Mouse (Mus musculus): ENCODE data around the gene Dtd2. TPM values are rescaled to one million over a fixed set of nuclear protein-coding genes. Genes with fewer than 3 reads are reported as not detected.

Dtd2 gene
- polyA plus RNA-seq, 1 experiment from 2014 or later, result 18.7 TPM

GRCm38 (mm10) chr12:51945331-51945730 is 61.0 kb downstream of the Dtd2 start:
- Histone ChIP-seq H3K9ac (replicated peaks) (no peak overlapping the region), H3K4me3 (replicated peaks) (no peak overlapping the region), H3K4me2 (replicated peaks) (no peak overlapping the region), H3K36me3 (peaks cover 29% of the 10 kb centered on the region), H3K4me1 (replicated peaks) (peaks cover 10% of the 10 kb centered on the region; the same call in 1 of the 2 replicates), H3K9me3 (no peaks in the 10 kb centered on the region), H3K27ac (no peak overlapping the region), H3K27me3 (no peaks in the 10 kb centered on the region)
- ATAC-seq, result no peak
- 27% methylated on average over 9 of the region's 9 CpGs for WGBS

DNA sequence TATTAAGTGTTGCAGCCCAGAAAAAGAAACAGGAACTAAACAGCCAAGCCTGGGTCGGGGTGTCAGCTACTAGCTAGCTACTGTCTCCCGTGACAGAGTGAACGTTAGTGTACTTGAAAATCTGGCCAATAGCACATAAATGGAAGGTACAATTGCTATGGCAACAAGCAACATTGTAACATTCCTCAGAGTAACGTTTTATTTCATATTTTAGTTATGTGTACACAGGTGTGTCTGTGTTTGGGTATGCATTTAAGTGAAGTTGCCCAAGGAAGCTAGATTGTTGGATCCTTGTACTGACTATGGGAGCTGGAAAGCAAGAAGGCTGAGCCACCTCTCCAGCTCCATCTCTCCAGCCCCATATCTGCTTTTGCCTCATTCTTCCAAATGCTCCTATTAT is 66.5 kb downstream of the Dtd2 start:
- Histone ChIP-seq H3K27me3 (no peaks in the 10 kb centered on the region), H3K4me3 (replicated peaks) (no peak overlapping the region), H3K27ac (no peak overlapping the region), H3K4me2 (replicated peaks) (no peak overlapping the region), H3K9me3 (no peaks in the 10 kb centered on the region), H3K9ac (replicated peaks) (no peak overlapping the region), H3K4me1 (replicated peaks) (no peaks in the 10 kb centered on the region), H3K36me3 (peaks cover 14% of the 10 kb centered on the region; the same call in 1 of the 2 replicates)
- WGBS, result 84% methylated on average over 4 of the region's 4 CpGs
- no peak for ATAC-seq

Other genes with a start within 250 kb of the Dtd2 start
- gene Hectd1, start 177.0 kb downstream of the Dtd2 start, polyA plus RNA-seq (2015; fragmentation: Nextera tagmentation; extraction: Ambion mirVana), result 37.0 and 37.2 TPM in 2 replicates
- 6.0 and 6.3 TPM in 2 replicates for gene Heatr5a, start 35.2 kb downstream of the Dtd2 start, polyA plus RNA-seq (2015; fragmentation: Nextera tagmentation; extraction: Ambion mirVana)
- gene Gpr33, start 21.6 kb upstream of the Dtd2 start, polyA plus RNA-seq (2015; fragmentation: Nextera tagmentation; extraction: Ambion mirVana), result not detected in 2 replicates
- gene Nubpl, start 91.2 kb upstream of the Dtd2 start, polyA plus RNA-seq (2015; fragmentation: Nextera tagmentation; extraction: Ambion mirVana), result 9.5 and 10.2 TPM in 2 replicates

Measured in midbrain, embryonic 13.5 days (tissue).